Mouse (Mus musculus) stomach, postnatal 0 days (tissue): ENCODE measurements around the gene Sprr4. TPM values are rescaled to one million over a fixed set of nuclear protein-coding genes. Genes with fewer than 3 reads are reported as not detected.

Experiments
- ATAC-seq: fragments of 200-750 bp; cut with Nextera tagmentation; 2 replicates; pipeline ENCODE4 v1.8.0; 2017; ENCODE audit not compliant: low FRiP score, low TSS enrichment
- DNase-seq: peaks from one replicate; pipeline ENCODE4 v3.0.0-alpha.2; 2016; ENCODE audit warnings: low spot score
- H3K27ac ChIP-seq: fragments of 300-500 bp; sonication (generic); replicated peaks from 2 replicates; pipeline ENCODE4 v1.5.1; 2014; ENCODE audit warnings: mild to moderate bottlenecking, control low read depth
- H3K27me3 ChIP-seq: fragments of 300-500 bp; sonication (generic); 2 replicates; pipeline ENCODE4 v1.6.1; 2014; ENCODE audit warnings: low read length; ENCODE audit not compliant: control insufficient read depth, insufficient read depth
- H3K36me3 ChIP-seq: fragments of 300-500 bp; sonication (generic); 2 replicates; pipeline ENCODE4 v1.6.1; 2014; ENCODE audit warnings: low read length, mixed read lengths; ENCODE audit not compliant: control insufficient read depth, insufficient read depth
- H3K4me1 ChIP-seq: fragments of 300-500 bp; sonication (generic); replicated peaks from 2 replicates; pipeline ENCODE4 v1.6.1; 2014; ENCODE audit warnings: antibody characterized with exemption; ENCODE audit not compliant: control insufficient read depth, insufficient read depth
- H3K4me2 ChIP-seq: fragments of 300-500 bp; sonication (generic); replicated peaks from 2 replicates; pipeline ENCODE4 v1.6.1; 2014; ENCODE audit warnings: low read depth, mild to moderate bottlenecking, control low read depth, moderate library complexity
- H3K4me3 ChIP-seq: fragments of 300-500 bp; sonication (generic); 2 replicates; pipeline ENCODE4 v1.5.1; 2014; ENCODE audit warnings: low read depth, low read length, control low read depth
- H3K9ac ChIP-seq: fragments of 300-500 bp; sonication (generic); 2 replicates; pipeline ENCODE4 v1.6.1; 2014; ENCODE audit warnings: mild to moderate bottlenecking, low read length, control low read depth, mixed read lengths
- H3K9me3 ChIP-seq: fragments of 300-500 bp; sonication (generic); 2 replicates; pipeline ENCODE4 v1.6.1; 2016; ENCODE audit warnings: low read length; ENCODE audit not compliant: control insufficient read depth
- CTCF ChIP-seq: IDR thresholded peaks from 2 replicates; pipeline ENCODE4 v1.5.1; 2016; ENCODE audit warnings: antibody characterized with exemption, low read depth, mild to moderate bottlenecking, moderate library complexity
- EP300 ChIP-seq: optimal IDR thresholded peaks from 2 replicates; pipeline ENCODE3; 2016; ENCODE audit warnings: antibody characterized with exemption
- WGBS: fragments of 180-500 bp; shearing (Covaris S2); extraction: QIAGEN DNeasy Blood & Tissue Kit; methylation state at CpG from one replicate; pipeline ENCODE4 v1.1.7; 2014; 5-methylcytosine and 5-hydroxymethylcytosine counted together
- polyA plus RNA-seq: library from polyadenylated mRNA; unstranded; fragments of >200 nt; fragmentation: Nextera tagmentation; extraction: Ambion mirVana; gene quantifications from 2 replicates; pipeline ENCODE4 v1.2.1, GENCODE M21; 2015

The Sprr4 gene
- polyA plus RNA-seq, 1 experiment from 2014 or later: 1.5 TPM

GRCm38 (mm10) chr3:92458620-92459019 lies 41.7 kb downstream of the Sprr4 start, which contains the start of gene Sprr3:
Gene Sprr3, minus strand, starts transcription at chr3:92458720.
- no peaks in the 10 kb centered on the region for H3K27me3 ChIP-seq
- WGBS: 51% methylated on average over 2 of the region's 2 CpGs
- no peak within 1 kb of the TSS for H3K27ac ChIP-seq
- H3K36me3 ChIP-seq: no peaks in the 10 kb centered on the region
- H3K4me2 ChIP-seq: no peak within 1 kb of the TSS
- H3K9ac ChIP-seq: no peak within 1 kb of the TSS
- no peak within 1 kb of the TSS for H3K4me3 ChIP-seq
- TF ChIP-seq EP300: no peak
- TF ChIP-seq CTCF: no peak
- ATAC-seq (no peak), DNase-seq (no peak)
- no peaks in the 10 kb centered on the region for H3K4me1 ChIP-seq
- no peaks in the 10 kb centered on the region for H3K9me3 ChIP-seq

DNA sequence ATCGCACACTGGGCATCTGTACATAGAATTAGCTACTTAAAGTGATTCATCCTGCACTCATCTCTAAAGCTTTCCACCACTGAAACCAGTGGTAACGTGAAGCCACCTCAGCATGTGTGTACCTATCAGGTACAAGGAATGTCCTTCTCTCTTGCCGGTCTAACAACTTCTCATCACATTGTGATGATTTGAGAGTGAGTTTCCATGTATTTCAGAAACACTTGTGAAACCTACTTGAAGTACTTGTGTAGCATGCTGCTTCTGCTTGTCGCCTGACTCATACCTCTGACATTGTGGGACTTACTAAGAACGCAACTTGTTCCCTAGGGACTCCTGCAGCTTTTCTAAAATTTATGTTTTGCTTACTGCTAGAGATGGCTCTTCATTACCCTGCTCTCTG lies 45.1 kb downstream of the Sprr4 start:
- Histone ChIP-seq H3K4me2 (no peak overlapping the region), H3K36me3 (no peaks in the 10 kb centered on the region), H3K27ac (no peak overlapping the region), H3K9me3 (no peaks in the 10 kb centered on the region), H3K4me1 (no peaks in the 10 kb centered on the region), H3K9ac (no peak overlapping the region), H3K4me3 (no peak overlapping the region), H3K27me3 (no peaks in the 10 kb centered on the region)
- WGBS: 78% methylated on average over 5 of the region's 5 CpGs
- no peak for ATAC-seq
- DNase-seq: no peak
- no peak for TF ChIP-seq EP300
- no peak for TF ChIP-seq CTCF

Other genes with a start within 250 kb of the Sprr4 start
- gene Sprr2a3, start 215.1 kb downstream of the Sprr4 start, polyA plus RNA-seq: 712 and 819 TPM in 2 replicates
- gene Sprr2b, start 183.9 kb downstream of the Sprr4 start, polyA plus RNA-seq: 20.8 and 22.8 TPM in 2 replicates
- gene Sprr2d, start 161.4 kb downstream of the Sprr4 start, polyA plus RNA-seq: 65.0 and 66.5 TPM in 2 replicates
- 0.33 and 0.47 TPM in 2 replicates for gene Sprr2e, start 148.3 kb downstream of the Sprr4 start, polyA plus RNA-seq
- gene Sprr2f, start 135.3 kb downstream of the Sprr4 start, polyA plus RNA-seq: 7.4 and 9.2 TPM in 2 replicates
- 2.1 TPM in 2 replicates for gene Sprr2h, start 114.8 kb downstream of the Sprr4 start, polyA plus RNA-seq
- gene Sprr2i, start 92.5 kb downstream of the Sprr4 start, polyA plus RNA-seq: 24.7 and 26.7 TPM in 2 replicates
- gene Sprr2j-ps, start 82.4 kb downstream of the Sprr4 start, polyA plus RNA-seq: 52.2 and 58.5 TPM in 2 replicates
- 10.3 and 10.6 TPM in 2 replicates for gene Gm9774, start 71.1 kb downstream of the Sprr4 start, polyA plus RNA-seq
- gene Sprr2k, start 67.9 kb downstream of the Sprr4 start, polyA plus RNA-seq: 8.3 and 9.2 TPM in 2 replicates
- 17.1 and 19.3 TPM in 2 replicates for gene Sprr1b, start 61.7 kb downstream of the Sprr4 start, polyA plus RNA-seq
- 1,930 and 1,986 TPM in 2 replicates for gene Sprr3, start 41.8 kb downstream of the Sprr4 start, polyA plus RNA-seq
- gene Sprr1a, start 14.6 kb downstream of the Sprr4 start, polyA plus RNA-seq: 1,567 and 1,571 TPM in 2 replicates
- gene 2310046K23Rik, start 34.0 kb upstream of the Sprr4 start, polyA plus RNA-seq: not detected in 2 replicates
- gene Ivl, start 73.2 kb upstream of the Sprr4 start, polyA plus RNA-seq: 16.6 and 21.1 TPM in 2 replicates
- gene Smcp, start 88.5 kb upstream of the Sprr4 start, polyA plus RNA-seq: not detected in 2 replicates
- gene 2210017I01Rik, start 107.0 kb upstream of the Sprr4 start, polyA plus RNA-seq: 22.8 and 26.7 TPM in 2 replicates
- 98.3 and 102 TPM in 2 replicates for gene Lce6a, start 121.2 kb upstream of the Sprr4 start, polyA plus RNA-seq
- gene Lce1a1, start 147.8 kb upstream of the Sprr4 start, polyA plus RNA-seq: 401 and 429 TPM in 2 replicates
- 116 and 135 TPM in 2 replicates for gene Lce1b, start 156.4 kb upstream of the Sprr4 start, polyA plus RNA-seq
- gene Lce1a2, start 169.8 kb upstream of the Sprr4 start, polyA plus RNA-seq: 632 and 696 TPM in 2 replicates
- gene Lce1c, start 178.8 kb upstream of the Sprr4 start, polyA plus RNA-seq: 673 and 689 TPM in 2 replicates
- 199 and 223 TPM in 2 replicates for gene Lce1d, start 186.7 kb upstream of the Sprr4 start, polyA plus RNA-seq
- gene Lce1e, start 208.6 kb upstream of the Sprr4 start, polyA plus RNA-seq: 326 and 341 TPM in 2 replicates
- gene Lce1f, start 219.9 kb upstream of the Sprr4 start, polyA plus RNA-seq: 468 and 478 TPM in 2 replicates
- gene Gm38119, start 238.6 kb upstream of the Sprr4 start, polyA plus RNA-seq: 11.4 and 14.1 TPM in 2 replicates